Mouse (Mus musculus): ENCODE measurements at regions not wholly inside any gene's neighbourhood (a gene's known extent, or its start where the extent isn't known, plus 50 kb on each side); places are given as distances from the start of the nearest gene placed in this dataset.

- in situ Hi-C loops (cut with MboI), result no loop called here
Observed at GRCm38 (mm10) chr16:76183556-76183955, 161.5 kb upstream of the Samsn1 start.

- in situ Hi-C loops (cut with MboI), result no loop called here
Observed at GRCm38 (mm10) chr16:76183105-76183504, 161.0 kb upstream of the Samsn1 start.

- in situ Hi-C loops (cut with MboI), result no loop called here
Observed at GRCm38 (mm10) chr16:76181596-76181995, 159.5 kb upstream of the Samsn1 start.

DNA sequence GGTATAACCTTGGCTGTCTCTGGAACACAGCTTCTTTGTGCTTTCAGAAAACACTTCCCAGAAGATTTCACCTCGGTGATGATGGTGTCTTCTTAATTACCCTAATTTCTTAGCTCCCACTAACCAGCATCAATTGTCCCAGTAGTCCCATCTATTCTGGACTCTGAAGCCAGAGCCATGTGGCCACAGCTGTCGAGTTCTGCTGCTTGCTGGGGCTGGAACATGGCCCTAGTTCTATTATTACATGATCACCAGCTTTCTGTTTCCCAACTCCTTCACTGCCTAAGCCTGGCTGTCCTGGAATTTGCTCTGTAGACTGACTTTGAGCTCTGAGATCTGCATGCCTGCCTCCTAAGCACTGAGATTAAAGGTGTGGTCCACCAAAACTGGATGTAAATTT is 145.6 kb upstream of the Samsn1 start:
- in situ Hi-C loops (cut with MboI), result no loop called here

DNA sequence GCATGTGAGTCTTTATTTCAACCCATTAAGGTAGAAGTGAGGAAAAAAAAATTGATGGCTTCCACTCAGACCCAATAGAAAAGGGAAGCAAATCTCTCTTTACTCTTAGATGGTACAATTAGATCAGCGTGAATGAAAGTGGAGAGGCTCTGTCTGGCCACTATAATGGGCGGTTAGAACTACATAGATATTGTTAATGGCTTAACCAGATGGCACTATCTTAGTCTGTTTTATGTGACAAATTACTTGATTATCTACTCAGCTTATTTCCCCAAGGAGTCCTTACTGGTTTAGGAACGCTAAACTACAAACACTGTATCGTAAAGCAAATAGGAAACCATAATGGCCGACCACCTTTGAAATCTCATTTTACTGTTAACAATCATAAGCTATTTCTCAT is 138.8 kb upstream of the Samsn1 start:
- in situ Hi-C loops (cut with MboI), result no loop called here

DNA sequence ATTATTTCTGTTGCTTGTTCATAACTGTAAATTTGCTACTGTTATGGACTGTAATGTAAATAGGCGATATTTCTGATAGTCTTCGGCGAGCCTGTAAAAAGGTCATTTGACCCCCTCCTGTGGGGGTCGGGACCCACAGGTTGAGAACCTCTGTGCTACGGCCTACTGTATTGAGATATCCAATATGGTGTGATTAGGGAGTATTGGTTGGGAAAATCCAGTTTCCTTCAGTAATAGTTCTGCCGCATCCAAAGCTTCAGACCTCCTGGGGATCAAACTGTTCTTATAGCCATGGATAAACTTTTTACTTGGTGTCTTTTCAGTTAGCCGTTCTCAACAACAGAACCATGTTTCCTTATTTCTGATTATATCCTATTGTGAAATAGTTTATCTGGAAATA is 136.5 kb upstream of the Samsn1 start:
- in situ Hi-C loops (cut with MboI), result no loop called here

- in situ Hi-C loops (cut with MboI), result no loop called here
Observed at GRCm38 (mm10) chr16:76153766-76154525, 131.9 kb upstream of the Samsn1 start.

DNA sequence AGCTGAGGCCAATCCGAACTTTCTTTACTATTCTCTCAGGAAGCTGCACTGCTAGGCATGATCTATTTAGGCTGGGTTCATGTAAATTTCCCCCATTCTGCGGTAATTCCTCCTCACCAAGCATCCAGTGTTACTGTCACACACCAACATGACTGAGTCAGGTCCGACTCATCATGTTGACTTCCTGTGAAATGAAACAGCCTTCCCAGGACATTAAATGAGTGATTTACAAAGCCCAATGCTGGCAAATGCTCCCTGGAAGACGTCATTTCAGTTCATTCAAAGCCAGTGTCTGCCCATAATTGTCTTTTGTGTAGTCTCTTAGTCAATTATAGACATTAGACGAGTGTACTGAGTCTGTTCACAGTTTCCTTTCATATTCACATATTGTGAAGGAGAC is 127.5 kb upstream of the Samsn1 start:
- in situ Hi-C loops (cut with MboI), result no loop called here

DNA sequence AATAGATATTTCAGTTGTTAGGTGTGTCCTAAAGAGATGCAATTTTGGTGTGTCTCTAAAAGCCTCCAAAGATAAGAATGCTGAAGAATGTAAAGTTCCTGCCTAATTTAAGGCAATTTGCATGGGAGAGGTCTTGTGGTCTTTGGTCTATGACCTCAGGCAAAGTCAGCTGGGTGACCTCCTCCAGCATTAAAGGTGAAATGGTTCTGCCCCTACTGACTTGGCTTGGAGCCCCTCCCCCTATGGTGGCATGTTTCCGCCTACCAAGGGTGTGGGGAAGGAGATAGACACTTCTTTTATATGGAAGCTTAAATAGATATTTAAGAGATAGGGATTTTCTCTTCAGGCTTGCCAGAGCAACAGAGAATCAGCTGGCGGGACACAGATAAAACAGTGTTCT is 111.8 kb upstream of the Samsn1 start:
- in situ Hi-C loops (cut with MboI), result no loop called here

DNA sequence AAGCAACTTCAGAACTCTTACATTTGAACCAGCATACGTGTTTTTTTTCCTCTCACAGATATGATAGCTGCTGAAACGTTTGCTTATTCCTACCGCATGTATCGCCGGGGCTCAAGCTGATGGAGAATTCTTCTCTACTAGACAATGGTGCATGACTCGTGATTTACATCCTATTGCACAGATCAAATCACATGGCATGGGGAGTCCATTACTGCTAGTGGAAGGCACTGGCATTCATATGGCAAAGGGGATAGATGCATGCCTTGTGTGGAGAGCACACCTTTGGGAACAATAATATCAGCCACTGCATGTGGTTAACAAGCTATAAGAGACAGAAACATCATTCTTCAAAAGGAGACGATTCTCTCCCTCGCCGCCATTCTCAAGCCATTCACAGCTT is 108.4 kb upstream of the Samsn1 start:
- in situ Hi-C loops (cut with MboI), result no loop called here

DNA sequence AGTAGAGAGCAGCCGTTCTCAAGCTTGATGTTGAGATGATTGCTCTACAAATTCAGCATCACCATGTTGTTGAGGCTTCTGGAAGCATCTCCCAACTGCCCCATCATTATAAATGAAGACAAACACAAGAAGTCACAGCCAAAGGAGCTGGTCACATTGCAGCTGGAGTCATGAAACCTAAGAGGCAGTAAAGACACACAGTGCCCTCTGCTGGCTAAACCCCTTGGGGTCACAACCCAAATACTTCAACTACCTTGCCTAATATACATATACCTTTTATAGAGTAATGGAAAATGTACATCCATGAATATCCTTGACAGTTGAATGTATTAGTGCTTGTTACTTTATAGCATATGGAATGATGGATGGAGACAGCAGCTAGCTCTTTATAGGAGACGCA is 107.9 kb upstream of the Samsn1 start:
- in situ Hi-C loops (cut with MboI), result loop anchor here (5.0 kb wide), 1 partner anchor 353 kb away; no protein-coding TSS in a partner anchor

- in situ Hi-C loops (cut with MboI), result no loop called here
Observed at GRCm38 (mm10) chr16:76123021-76123384, 100.9 kb upstream of the Samsn1 start.

DNA sequence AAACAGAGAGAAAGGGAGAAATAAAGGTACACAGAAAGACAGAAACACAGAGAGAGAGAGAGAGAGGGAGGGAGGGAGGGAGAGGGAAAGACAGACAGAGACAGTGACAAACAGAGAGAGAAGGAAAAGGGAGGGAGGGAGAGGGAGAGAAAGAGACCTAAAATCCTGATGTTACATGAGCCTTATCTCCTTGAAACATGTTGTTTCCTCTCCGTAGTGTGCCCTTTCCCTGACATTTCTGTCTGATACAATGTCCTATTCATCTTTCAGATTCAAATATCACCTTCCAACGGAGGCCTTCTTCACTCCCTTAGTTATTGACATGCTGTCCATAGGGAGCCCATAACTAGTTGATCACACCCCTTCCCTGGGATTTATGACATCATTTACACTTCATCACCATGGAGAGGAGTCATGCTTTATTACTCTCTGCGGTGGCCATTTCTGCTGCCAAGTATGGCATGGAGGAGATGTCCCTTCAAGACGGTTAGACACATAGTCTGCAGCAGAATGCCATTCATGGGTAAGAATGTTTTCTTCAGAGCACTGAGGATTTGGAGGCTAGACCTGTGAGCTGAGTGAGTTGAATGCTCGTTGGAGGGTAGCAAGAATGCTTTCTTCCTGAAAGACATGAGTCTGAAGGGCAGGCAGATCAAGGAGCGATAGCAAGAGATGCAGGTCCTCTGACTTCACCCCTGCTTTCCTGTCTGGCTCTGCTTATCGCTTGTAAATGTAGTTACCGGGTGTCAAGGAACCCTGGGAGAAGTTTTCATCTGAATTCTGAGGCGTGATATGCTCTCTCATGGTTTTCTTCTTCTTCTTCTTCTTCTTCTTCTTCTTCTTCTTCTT is 100.3 kb upstream of the Samsn1 start:
- in situ Hi-C loops (cut with MboI), result no loop called here

DNA sequence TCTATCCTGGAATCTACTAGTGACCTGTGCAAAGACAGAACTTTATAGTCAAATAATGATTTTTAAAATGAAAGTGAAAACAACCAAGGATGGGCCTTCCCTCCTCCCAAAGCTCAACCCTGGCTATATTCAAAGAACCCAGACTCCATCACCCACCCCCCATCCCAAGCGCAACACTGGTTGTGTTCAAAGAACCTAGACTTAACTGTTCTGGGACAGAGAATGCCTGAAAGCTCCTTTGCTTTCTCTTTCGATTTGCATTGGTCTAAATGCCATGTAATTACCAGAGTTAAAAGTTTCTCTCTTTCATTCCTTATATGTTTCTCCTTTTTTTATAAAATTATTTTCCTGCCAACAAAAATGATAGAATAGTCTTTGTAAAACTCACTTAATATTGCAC is 98.6 kb upstream of the Samsn1 start:
- in situ Hi-C loops (cut with MboI), result no loop called here

DNA sequence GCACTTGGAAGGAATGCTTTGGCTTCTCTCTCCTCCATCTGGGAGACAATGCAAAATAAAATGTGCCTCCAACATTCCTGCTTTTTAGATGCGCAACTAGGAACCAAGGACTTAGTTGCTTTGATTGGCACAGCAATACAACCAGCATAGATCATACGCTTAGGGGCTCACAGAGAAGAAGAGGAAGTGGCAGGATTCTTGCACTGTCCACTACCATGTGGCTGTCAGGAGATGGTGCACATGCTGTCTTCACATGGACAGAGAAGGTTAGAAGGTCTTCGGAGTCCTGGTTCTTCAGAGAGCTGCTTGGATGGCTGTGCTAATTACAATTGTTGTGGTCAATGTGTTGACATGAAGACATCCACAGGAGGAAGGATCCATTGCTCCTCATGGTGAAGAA is 88.3 kb upstream of the Samsn1 start:
- in situ Hi-C loops (cut with MboI), result no loop called here

- in situ Hi-C loops (cut with MboI), result no loop called here
Observed at GRCm38 (mm10) chr16:76108464-76108863, 86.4 kb upstream of the Samsn1 start.

GRCm38 (mm10) chr16:76104673-76105072 is 82.6 kb upstream of the Samsn1 start:
- in situ Hi-C loops (cut with MboI), result no loop called here

GRCm38 (mm10) chr16:76101773-76102172 is 79.7 kb upstream of the Samsn1 start:
- in situ Hi-C loops (cut with MboI), result no loop called here

DNA sequence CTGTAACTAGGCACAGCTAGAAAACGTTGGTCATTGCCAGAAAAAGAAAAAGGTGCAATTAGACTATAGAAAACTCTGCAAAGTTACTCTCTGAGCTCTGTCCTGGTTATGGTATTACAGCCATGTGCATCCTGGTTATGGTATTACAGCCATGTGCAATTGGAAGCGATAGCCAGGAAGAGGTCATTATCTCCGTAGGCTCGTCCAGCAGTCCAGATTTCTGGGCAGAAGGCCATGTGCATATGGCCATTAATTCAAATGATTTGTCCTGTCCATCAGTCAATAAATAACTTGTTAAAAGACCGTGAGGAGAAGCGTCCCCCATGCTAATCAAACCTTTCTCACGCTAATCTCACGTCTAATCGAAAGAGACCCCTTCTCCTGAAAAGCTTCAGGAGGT is 75.7 kb upstream of the Samsn1 start:
- in situ Hi-C loops (cut with MboI), result no loop called here

GRCm38 (mm10) chr16:76096363-76096762 is 74.3 kb upstream of the Samsn1 start:
- in situ Hi-C loops (cut with MboI), result no loop called here

GRCm38 (mm10) chr16:76085363-76085762 is 63.3 kb upstream of the Samsn1 start:
- in situ Hi-C loops (cut with MboI), result no loop called here

DNA sequence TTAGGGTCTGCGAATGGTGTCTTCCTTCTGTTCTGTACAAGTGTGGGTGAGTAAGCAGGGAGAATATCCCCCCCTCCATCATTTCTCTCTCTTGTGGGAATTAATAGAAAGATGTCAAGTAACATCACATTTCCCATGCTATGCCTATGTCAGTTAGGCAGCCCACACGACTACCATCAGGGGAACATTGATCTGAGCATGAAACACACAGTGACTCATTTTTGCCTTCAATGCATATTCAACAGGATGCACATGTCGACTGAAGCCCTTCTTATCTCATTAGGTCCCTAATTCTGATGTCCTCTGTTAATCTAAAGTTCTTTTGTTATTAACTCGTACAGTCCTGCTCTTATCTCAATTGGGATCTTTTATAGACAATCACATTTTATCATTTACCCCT is 60.4 kb upstream of the Samsn1 start:
- in situ Hi-C loops (cut with MboI), result no loop called here

- in situ Hi-C loops (cut with MboI), result no loop called here
Observed at GRCm38 (mm10) chr16:76079761-76080502, 57.9 kb upstream of the Samsn1 start.
